Mouse (Mus musculus) kidney, adult 11 months (tissue): ENCODE data around the gene Gramd4.
A peak's percentile ranks its signal among the peaks of the same experiment; 100 is the strongest.
"Not testable (repeated sequence)": the region's sequence is repeated elsewhere in the genome, so short reads cannot be mapped to it uniquely, and the experiment has no call there.

Experiments used
- DNase-seq: peaks from one replicate; pipeline ENCODE4 v3.0.0; 2022

The Gramd4 gene

DNA sequence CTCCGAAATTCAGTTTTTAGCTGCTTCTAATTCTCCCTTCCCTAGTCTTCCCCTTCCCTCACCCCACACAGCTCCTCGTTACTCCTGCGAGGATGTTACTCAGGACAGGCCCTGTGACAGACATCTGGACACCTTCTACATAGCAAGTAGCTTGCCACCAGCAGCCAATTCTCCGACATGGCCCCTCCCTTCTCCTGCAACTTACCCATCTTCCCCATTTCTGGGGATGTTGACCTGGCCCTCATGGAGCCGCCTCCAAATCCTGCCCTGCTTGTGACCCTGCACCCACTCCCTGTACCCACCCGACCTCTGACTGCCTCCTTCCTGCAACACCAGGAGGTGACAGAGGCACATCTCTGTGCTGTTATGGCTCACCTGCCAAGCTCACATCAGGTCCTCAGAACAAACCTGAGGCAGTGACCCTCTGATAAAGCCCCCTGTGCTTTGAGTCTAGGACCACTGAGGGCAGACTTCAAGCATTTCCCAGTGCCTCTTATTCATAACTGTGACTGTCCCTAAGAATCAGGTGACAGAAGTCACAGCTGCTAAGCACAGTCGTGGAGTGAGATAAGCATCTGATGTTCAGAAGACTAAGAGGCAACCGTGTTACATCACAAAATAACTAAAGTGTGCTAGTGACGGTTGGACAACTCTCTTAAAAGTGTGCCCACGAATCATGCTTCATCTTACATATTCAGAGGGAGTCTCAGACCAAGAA, 110.5 kb downstream of the Gramd4 start:
- no peak for DNase-seq

DNA sequence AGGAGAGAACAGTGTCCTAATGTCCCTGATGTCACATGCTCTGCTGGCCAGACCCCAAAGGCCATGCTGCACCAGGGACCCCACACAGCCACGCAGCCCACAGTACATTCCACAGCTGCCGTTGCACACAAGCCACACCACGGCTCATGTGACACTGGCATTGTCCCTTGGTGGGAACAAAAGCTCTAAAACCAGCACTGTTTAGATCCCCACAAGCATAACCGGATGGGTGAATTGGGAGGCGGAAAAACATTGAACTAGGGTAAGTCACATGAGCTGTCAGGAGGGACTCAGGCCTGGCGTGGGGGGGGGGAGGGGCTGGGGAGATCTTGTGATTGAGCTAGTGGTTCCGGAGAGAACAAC, 111.0 kb downstream of the Gramd4 start:
- DNase-seq = peak; percentile 43

DNA sequence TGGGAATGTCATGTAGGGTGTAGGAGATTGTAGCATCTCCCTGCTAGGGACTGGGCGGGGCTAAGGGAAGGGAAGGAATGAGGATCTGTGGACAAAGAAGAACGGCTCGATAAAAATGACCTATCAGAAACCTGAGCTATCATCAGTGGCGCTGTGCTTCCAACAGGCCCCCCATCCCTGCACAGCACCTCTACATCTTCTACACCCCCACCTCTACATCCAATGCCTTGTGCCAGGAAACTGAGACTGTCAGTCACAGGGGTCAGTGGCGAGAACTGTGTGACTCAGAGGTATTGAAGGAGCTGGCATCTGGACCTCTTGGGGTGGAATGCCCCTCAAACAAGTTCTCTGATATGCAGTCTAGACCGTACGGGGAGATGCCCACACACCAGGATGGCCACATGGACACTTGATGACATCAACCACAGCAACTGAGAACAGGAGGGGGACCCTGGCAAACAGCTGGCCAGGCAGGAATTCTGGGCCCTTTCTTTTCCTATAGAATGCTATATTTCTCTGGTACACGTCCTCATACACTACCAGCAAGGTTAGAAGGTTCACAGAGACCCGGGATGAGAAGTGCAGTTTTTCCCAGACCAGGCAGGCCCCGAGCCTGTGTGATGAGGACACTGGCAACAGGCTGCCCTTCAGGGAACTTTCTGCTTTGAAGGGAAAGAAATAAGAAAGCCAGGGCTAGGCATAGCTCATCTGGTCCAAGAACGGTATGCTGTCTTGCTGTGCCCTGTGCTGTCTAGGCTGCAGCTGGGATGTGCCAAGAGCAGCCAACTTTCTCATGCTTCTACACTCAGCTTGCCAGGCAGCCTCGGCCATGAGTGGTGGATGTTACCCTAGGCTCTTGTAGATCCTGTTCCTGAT, 111.7 kb downstream of the Gramd4 start:
- no peak for DNase-seq

DNA sequence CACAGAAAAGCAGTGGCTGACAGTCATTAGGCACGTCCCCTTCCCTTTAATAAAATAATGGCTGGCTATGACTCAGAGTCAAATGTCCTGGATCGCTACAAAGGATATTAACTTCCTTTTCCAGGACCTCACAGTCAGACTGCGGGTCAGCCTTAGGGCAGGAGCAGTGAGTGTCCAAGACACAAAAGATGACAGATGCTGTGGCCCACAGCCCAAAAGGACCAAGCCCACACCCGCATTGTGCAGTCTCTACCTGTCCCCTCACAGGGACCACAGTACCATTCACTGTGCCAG, 112.3 kb downstream of the Gramd4 start:
- peak; percentile 40 for DNase-seq

DNA sequence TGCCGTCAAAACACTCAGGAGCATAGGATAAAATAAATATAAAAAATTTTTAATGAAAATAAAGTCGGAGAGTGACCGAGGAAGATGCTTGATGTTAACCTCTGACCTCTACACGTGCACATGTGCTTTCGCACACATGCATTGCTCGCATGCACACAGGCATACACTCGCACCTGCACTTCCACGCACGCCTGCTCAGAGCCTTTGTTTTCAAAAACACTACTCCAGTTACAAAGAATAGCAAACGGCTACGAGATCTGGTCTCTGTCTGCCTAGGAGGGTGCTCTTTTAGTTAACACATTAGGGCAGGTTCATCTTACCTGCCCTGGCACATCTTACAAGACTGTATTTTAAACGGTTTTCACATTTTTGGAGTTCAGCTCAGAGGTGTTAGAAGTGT, 113.8 kb downstream of the Gramd4 start:
- DNase-seq = no peak

DNA sequence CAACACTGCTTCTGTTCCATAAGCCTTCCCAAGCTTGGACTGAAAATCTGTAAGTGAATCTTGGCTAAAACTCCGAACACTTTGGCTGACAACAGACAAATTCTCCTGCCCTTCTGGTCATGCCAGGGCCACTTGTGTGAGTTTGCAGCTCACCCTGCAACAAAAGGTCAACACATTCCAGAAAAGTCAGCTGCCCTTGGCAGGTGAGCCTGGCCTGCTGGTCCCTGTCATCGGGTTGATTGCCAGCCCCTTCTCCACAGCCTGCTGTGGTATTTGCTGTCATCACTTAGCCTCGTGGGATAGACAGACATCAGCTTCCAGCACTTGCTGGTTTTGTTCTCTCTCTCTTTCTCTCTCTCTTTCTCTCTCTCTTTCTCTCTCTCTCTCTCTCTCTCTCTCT, 114.6 kb downstream of the Gramd4 start:
- no peak for DNase-seq

DNA sequence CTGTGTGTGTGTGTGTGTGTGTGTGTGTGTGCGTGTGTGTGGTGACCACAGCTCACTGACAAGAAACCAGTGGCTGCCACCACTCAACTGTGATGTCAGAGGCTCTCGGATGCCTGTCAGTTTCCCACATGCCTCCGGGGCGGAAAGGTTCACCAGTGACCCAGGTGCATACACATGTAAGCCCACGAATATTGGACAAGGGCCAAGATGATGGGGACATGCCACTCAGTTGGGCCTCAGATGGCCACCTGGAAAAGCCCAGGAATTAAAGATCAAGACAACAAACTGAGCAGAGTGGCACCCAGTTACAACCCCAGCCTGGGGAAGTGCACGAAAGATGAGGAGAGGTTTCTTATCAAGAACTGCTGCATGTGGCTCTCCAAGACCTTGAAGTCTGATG, 115.0 kb downstream of the Gramd4 start:
- DNase-seq = no peak

DNA sequence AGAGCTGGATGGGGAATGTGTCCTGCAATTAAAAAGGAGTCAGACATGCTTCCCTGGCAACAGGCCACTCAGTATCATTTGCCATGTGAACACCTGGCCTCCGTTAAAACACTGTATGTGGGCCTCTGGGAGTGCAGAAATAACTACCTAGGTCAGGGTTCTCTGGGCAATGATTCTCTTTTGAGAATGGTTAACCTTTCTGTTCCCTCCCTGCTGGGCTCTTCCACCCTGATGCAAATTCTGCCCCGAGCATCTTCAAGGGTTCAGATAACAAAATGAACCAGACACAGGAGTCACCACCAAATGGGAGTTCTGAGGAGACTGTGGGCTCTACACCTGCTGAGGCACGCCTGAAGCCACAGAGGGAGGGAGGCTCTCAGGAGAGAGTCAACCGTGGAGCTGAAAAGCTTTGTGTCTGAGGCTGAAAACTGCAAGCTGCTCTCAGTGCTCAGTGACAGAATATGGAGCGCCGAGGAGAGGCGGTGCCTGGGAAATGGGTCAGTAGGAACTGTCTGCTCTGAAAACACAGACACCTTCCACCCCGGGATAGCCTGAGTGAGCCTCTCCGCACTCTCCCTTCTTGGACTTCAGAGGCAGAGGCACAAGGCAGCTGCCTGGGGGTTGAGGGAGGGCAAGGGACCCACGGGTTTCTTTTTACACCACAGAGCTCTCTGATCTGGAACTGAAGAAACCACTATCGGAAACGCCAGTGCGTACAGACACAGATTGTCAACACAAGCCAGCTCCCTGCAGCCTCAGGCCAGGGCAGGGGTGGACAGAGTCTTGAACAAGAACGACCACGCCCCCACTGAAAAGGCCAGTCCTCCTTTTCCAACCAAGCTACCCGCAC, 115.9 kb downstream of the Gramd4 start:
- peak; percentile 42 for DNase-seq

DNA sequence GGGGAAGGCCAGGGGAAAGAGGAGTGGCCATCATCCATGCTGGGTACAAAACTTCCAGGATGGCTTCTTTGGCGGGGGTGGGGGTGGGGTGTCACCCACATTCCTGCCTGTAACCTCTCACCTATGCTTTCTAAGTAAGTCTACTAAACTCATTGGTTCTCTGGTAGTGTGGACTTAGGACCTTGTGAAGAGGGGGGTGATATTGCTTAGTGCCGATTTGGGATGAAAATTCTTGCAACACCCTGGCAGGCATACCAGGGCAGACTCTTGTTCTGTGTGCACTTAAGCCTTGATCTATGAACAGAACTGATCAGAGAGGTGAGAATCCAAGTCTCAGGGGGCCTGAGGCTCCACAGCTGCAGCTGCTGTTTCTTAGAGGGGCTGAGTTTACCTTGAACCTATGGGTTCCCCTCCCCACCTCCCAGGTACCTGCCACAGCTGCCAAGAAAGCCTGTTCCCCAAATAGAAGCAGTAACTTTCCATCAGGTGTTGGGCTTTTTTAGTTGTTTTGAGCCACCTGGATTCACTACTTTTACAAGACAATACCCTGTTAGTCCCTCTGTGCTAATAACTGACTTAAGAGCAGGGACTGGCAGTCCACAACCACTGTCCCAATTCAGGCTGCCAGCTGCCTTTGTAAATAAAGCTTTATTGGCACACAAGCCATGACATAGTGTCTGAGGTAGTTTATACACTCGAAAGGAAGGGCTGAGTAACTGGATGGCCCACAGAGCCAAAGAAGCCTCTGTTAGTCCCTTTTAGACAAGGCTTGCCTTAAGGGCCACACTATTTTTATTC, 118.0 kb downstream of the Gramd4 start:
- DNase-seq = no peak

DNA sequence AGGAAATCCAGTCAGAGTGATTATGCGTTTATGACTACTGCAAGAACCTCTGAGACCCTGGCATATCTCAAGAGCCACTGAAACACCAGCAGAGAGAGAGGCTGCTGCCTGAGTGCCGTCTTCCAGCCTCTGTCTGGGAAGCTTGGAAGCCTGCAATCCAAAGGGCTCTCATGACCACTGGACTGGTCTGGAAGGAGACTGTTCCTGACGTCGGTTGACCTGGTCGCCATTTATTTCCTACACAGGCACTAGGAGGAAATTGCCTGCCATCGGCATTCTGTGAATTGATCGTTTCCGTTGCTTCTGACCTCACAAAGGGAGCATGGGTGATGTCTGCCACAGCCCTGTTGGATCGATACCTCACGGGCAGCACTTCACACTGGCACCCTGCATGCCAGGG, 118.7 kb downstream of the Gramd4 start:
- DNase-seq = no peak

DNA sequence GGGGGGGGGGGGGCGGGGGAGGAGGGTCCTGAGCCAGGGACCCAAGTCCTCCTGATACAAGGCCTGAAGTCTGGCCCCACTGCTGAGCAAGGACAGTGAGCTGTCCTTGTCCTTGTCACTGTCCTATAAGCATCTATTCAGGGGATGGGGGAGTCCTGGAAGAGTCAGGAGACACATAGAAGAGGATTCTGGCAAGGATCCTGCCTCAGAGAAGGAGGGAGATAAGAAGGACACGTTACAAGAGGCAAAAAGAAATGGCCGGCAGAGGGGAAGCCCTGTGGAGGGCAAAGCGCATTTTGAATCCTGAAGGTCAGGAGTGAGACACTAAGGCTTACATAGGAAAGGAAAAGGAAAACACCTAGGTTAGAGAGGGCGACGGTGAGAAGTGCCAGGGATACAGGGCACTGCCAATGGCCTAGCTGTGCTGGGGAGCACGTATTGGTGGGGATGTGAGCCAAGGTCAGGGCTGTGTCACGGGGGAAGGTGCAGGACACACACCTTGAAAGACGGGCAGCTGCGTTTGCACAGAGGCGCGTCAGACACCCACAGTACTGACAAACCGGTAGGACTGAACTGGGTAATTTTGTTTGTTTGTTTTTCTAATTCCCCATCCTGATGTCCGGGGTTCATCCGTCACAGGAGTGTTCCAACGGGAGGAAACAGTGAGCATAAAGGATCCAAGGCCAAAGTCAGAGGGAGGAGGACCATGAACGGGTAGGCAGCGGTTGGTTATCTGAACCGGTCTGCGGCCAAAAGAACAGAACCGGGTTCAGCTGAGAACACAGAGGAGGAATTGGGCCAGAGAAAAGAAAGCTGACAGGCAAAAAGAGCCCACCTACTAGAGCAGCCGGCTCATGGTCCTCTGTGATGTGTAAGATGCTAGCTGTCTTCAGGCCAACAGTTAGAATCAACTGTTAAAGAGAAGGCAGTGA, 119.5 kb downstream of the Gramd4 start:
- no peak for DNase-seq

DNA sequence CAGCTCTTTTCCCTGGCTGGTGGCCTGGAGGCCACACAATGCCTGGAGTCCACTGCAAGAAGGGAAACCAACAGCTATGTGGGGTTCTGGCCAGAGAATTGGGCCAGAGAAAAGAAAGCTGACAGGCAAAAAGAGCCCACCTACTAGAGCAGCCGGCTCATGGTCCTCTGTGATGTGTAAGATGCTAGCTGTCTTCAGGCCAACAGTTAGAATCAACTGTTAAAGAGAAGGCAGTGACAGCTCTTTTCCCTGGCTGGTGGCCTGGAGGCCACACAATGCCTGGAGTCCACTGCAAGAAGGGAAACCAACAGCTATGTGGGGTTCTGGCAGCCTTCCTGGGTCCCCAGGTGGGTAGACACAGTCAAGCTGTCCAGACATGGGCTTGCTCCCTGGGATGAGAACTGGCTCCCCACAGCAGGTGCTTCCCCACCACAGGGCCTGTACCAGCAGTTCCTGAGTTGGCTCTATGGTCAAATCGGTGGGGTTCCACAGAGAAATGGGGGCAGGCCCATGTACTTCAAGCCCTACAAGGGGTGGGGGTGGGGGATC, 120.3 kb downstream of the Gramd4 start:
- DNase-seq = not testable (repeated sequence)

DNA sequence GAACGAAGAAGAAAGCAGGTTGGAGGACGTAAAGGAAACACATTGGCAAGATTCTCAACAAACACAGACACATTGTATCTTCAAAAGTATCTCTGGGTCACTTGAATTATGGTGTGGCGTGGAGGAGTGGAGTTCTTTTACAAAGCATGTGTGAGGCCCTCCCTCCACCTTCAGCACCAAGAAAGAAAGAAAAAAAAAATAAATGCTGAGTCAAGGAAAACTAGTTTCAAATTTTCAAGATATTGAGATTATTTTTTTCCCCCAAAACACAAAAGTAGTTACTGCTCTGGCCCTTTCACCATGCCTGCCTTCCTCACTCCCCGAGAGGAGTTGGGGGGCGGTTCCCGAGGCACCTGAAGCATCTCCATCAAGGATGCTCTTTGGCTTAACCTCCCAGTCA, 121.1 kb downstream of the Gramd4 start:
- DNase-seq = no peak

DNA sequence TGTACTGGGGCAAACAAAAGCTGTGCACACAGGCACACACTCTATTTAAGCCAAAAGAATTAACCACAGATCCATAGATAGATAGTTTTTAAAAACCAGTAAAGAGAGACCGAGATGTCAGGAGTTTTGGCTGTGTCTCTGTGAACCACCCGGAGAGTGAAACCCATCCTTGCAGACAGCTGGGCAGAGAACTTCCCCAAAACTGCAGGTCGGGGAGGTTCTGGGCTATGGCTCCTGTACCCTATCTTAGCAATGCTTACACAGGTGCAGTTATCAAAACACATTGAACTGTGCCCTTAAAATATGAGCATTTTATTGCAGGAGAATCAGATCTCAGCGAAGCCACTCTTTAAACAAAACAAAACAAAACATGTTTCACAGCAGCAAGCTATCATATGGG, 122.9 kb downstream of the Gramd4 start:
- no peak for DNase-seq

DNA sequence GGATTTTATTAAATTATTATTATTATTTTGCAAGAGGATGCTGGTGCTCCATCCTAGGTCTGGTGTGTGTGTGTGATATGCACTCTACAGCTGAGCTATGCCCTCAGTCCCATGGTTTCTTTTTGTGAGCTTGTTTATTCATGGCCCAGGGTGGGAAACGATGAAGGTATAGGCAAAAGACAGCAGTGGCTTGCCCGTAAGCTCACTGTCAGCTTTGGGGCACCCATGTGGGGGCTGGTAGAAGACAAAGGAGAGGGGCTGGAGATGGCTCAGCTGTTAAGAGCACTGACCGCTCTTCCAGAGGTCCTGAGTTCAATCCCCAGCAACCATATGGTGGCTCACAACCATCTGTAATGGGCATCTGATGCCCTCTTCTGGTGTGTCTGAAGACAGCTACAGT, 123.8 kb downstream of the Gramd4 start:
- DNase-seq = not testable (repeated sequence)

DNA sequence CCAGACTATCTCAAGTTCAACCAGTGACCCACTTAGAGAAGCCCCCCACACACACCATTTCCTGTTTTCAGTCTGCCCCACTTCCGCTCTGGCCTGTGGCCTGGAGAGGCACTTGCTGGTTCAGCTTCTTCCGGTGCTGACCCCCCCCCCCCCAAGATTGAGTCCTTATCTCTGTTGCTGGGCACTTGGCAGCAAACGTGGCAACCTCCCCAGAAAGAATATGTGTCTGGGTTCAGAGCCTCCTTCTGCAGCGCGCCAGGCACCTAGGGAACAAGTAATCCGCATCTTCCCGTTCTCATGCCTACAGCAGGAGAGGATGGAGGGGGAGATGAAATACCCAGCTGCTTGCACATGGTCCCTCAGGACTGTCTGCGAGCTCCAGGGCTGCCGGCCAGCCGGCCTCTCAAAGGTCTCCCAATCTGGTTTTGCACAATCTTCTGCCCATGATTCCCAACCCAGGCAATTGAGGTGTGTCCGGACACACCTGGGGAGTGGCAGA, 124.5 kb downstream of the Gramd4 start:
- no peak for DNase-seq

DNA sequence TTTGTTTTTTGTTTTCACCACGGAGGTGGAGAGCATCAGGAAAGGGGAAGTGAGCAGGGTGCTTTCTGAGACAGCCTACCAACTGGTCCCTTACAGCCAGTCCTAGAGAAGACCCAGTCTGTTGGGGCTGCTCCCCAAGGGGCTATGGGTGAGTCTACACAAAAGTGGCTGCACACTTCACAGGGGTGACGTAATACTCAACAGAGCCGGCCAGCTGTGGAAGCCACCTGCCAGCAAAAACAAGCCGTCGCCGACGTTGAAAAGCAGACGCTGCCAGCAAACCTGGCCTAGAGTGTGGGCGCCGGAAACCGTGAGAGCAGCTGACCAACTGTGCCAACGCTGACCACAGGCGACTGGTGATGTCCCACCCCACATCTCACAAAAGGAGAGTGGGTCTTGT, 125.2 kb downstream of the Gramd4 start:
- no peak for DNase-seq

DNA sequence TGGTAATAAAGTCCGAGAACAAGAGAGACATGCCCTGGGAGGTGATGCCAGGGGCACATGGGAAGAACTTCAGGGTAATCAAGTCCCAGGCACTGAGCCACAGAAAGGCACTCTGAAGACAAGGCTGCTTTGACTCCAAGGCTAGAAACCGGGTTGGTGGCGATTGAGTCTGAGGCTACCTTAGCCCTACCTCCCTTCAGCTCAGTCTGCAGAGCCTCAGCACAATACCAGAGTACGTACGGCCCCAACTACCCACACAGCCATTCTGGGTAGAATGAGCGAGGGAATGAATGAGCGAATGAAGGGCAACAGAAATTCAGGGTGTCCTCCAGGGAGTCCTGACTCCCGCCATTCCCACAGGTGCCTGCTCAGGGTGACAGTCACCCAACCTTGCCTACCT, 126.0 kb downstream of the Gramd4 start:
- no peak for DNase-seq

DNA sequence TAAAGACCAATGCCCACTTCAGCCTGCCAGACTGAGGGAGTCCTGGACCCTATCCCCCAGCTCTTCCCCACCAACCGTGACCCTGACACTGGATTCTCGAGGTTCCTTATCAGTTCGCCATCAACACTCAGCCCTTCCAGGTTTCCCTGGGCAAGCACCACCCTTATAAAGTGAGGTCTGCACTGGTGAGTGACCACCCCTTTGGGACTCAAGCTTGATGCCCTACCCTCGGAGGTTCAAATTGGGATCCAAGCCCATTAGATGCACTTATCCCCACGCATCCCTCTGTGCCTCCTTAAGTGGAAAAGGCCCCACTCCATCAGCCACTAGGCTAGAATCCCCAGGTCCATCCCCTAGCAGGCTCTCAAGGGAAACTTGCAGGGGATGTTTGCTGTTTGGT, 126.6 kb downstream of the Gramd4 start:
- no peak for DNase-seq

DNA sequence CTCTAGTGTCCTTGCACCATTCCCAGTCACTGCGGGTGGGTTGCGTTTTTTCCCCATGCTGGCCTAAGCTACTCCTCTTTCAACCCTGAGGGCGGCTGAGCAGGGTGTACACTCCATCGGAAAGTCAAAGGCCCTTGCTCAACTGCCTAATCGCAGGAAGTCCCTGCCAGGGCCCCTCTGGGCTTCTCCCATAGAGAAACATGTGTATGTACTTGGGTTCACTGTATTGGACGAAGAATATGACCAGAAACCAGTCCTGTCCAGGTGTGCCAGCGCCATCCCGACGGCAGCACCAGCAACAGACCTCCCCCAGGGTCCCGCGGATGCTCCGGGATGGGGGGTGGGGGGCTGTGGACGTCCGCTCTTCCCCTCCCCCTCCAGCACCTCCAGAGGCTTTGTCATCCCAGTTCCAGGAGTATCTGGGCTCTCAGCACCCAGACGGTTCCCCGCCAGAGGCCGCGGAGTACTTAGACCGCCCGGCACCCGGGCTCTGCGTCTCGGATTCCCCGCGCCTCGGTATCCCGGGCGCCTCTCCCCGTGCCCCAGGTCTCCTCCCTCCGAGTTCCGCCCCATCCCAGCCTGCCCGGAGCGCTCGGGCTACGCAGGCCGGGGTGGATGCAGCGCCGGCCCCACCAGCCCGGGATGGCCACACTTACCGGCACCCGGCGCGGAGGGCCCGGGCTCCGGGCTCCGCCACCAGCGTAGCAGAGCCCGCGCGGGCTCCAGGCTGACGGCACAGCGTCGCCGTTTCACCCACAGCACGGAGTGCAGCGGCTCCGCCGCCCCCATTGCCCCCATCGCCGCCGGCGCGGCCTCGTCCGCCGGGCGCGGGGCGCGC, 127.6 kb downstream of the Gramd4 start:
- no peak for DNase-seq
